Mouse (Mus musculus) CH12.LX (cell line): ENCODE measurements around the gene Fahd2a. TPM values are rescaled to one million over a fixed set of nuclear protein-coding genes. Genes with fewer than 3 reads are reported as not detected.

Source experiments
- DNase-seq: peaks from one replicate; pipeline ENCODE4 v3.0.0-alpha.2; 2013; ENCODE audit errors: extremely low read depth
- H3K27ac ChIP-seq: 2 replicates; pipeline ENCODE4 v1.5.1; 2012; ENCODE audit warnings: low read depth, mild to moderate bottlenecking, control low read depth, moderate library complexity; ENCODE audit not compliant: insufficient read depth
- H3K27me3 ChIP-seq: replicated peaks from 2 replicates; pipeline ENCODE3; 2012; ENCODE audit warnings: inconsistent platforms
- H3K36me3 ChIP-seq, 2 experiments: replicated peaks in 1 of 2; 2 replicates each; pipeline versions ENCODE3 to v1.6.1; 2012; ENCODE audit warnings: inconsistent platforms in 1 of 2, low read length in 1 of 2, mild to moderate bottlenecking in 1 of 2, mixed read lengths in 1 of 2, moderate library complexity in 1 of 2; ENCODE audit not compliant: control insufficient read depth in 1 of 2, insufficient read depth in 1 of 2
- H3K4me1 ChIP-seq, 2 experiments: 2 replicates each; pipeline ENCODE4 v1.6.1; 2012; ENCODE audit warnings: inconsistent platforms in 1 of 2, moderate library complexity in 1 of 2; ENCODE audit not compliant: insufficient read depth in 2 of 2, control insufficient read depth in 1 of 2
- H3K4me2 ChIP-seq: 2 replicates; pipeline ENCODE4 v1.6.1; 2012; ENCODE audit warnings: low read depth, mild to moderate bottlenecking, control low read depth; ENCODE audit not compliant: poor library complexity, insufficient read depth, severe bottlenecking
- H3K4me3 ChIP-seq, 3 experiments: fragments of 150-350 bp in 1 of 3; sonication (generic) in 1 of 3; replicated peaks in 1 of 3; 2 replicates each; pipeline versions ENCODE3 to v1.5.1; 2011 to 2012; ENCODE audit warnings: low read depth in 2 of 3, low read length in 2 of 3, mild to moderate bottlenecking in 2 of 3, moderate library complexity in 2 of 3, control low read depth in 1 of 3, improper control_type of control experiment in 1 of 3, inconsistent platforms in 1 of 3, mixed read lengths in 1 of 3; ENCODE audit not compliant: poor library complexity in 1 of 3
- H3K79me2 ChIP-seq: replicated peaks from 2 replicates; pipeline ENCODE4 v1.6.1; 2012; ENCODE audit warnings: mild to moderate bottlenecking, moderate library complexity; ENCODE audit not compliant: control insufficient read depth, poor library complexity, insufficient read depth, severe bottlenecking; ENCODE audit errors: extremely low read depth
- H3K9ac ChIP-seq: 2 replicates; pipeline ENCODE4 v1.6.1; 2012; ENCODE audit warnings: low read depth, mild to moderate bottlenecking, control low read depth, moderate library complexity; ENCODE audit not compliant: insufficient read depth
- H3K9me3 ChIP-seq: replicated peaks from 2 replicates; pipeline ENCODE3; 2012; ENCODE audit warnings: low read length, inconsistent platforms, mixed read lengths
- BHLHE40 ChIP-seq: IDR thresholded peaks from 2 replicates; pipeline ENCODE4 v1.6.1; 2011; ENCODE audit warnings: mild to moderate bottlenecking, low read depth, low read length, improper control_type of control experiment
- CHD1 ChIP-seq: IDR thresholded peaks from 2 replicates; pipeline ENCODE4 v1.6.1; 2012; ENCODE audit warnings: low read depth, low read length, improper control_type of control experiment, inconsistent platforms
- CHD2 ChIP-seq: IDR thresholded peaks from 2 replicates; pipeline ENCODE4 v1.6.1; 2011; ENCODE audit warnings: low read length, improper control_type of control experiment
- CTCF ChIP-seq, 2 experiments: IDR thresholded peaks in 1 of 2; conservative IDR thresholded peaks in 1 of 2; 2 replicates each; pipeline ENCODE4 v1.5.1; 2011 to 2012; ENCODE audit warnings: low read depth in 2 of 2, low read length in 2 of 2, improper control_type of control experiment in 1 of 2, inconsistent platforms in 1 of 2, mild to moderate bottlenecking in 1 of 2, moderate library complexity in 1 of 2
- ELF1 ChIP-seq: IDR thresholded peaks from 2 replicates; pipeline ENCODE4 v1.6.1; 2014; ENCODE audit warnings: low read depth, mild to moderate bottlenecking, inconsistent platforms, low read length, improper control_type of control experiment
- EP300 ChIP-seq: IDR thresholded peaks from 2 replicates; pipeline ENCODE4 v1.6.1; 2011; ENCODE audit warnings: low read length, improper control_type of control experiment
- ETS1 ChIP-seq: conservative IDR thresholded peaks from 2 replicates; pipeline ENCODE4 v1.6.1; 2012; ENCODE audit warnings: low read depth, mild to moderate bottlenecking, inconsistent platforms, low read length, improper control_type of control experiment, moderate library complexity
- GABPA ChIP-seq: IDR thresholded peaks from 2 replicates; pipeline ENCODE4 v1.6.1; 2012; ENCODE audit warnings: low read depth, low read length, improper control_type of control experiment, inconsistent platforms; ENCODE audit not compliant: insufficient replicate concordance
- HCFC1 ChIP-seq: IDR thresholded peaks from 2 replicates; pipeline ENCODE4 v1.6.1; 2012; ENCODE audit warnings: low read depth, mild to moderate bottlenecking, inconsistent platforms, low read length, improper control_type of control experiment
- IRF4 ChIP-seq: IDR thresholded peaks from 2 replicates; pipeline ENCODE4 v1.6.1; 2014; ENCODE audit warnings: low read depth, mild to moderate bottlenecking, inconsistent platforms, low read length, improper control_type of control experiment
- JUN ChIP-seq: IDR thresholded peaks from 2 replicates; pipeline ENCODE4 v1.6.1; 2011; ENCODE audit warnings: low read depth, mild to moderate bottlenecking, low read length, improper control_type of control experiment, moderate library complexity; ENCODE audit not compliant: insufficient read depth
- JUND ChIP-seq: conservative IDR thresholded peaks from 2 replicates; pipeline ENCODE4 v1.6.1; 2011; ENCODE audit warnings: low read depth, low read length, improper control_type of control experiment
- MXI1 ChIP-seq: IDR thresholded peaks from 2 replicates; pipeline ENCODE4 v1.6.1; 2011; ENCODE audit warnings: mild to moderate bottlenecking, low read depth, low read length, improper control_type of control experiment
- NELFE ChIP-seq: IDR thresholded peaks from 2 replicates; pipeline ENCODE4 v1.6.1; 2011; ENCODE audit warnings: low read depth, low read length, improper control_type of control experiment
- POLR2A ChIP-seq: IDR thresholded peaks from 2 replicates; pipeline ENCODE4 v1.6.1; 2011; ENCODE audit warnings: low read depth, mild to moderate bottlenecking, improper control_type of control experiment, low read length
- POLR2AphosphoS2 ChIP-seq: IDR thresholded peaks from 2 replicates; pipeline ENCODE4 v1.6.1; 2011; ENCODE audit warnings: low read depth, low read length, improper control_type of control experiment
- SIN3A ChIP-seq: IDR thresholded peaks from 2 replicates; pipeline ENCODE4 v1.6.1; 2012; ENCODE audit warnings: low read length, improper control_type of control experiment, inconsistent platforms
- TBP ChIP-seq: conservative IDR thresholded peaks from 2 replicates; pipeline ENCODE4 v1.6.1; 2011; ENCODE audit warnings: low read depth, low read length, improper control_type of control experiment
- UBTF ChIP-seq: IDR thresholded peaks from 2 replicates; pipeline ENCODE4 v1.6.1; 2012; ENCODE audit warnings: low read depth, mild to moderate bottlenecking, inconsistent platforms, low read length, improper control_type of control experiment, moderate library complexity
- USF2 ChIP-seq: conservative IDR thresholded peaks from 2 replicates; pipeline ENCODE4 v1.6.1; 2011; ENCODE audit warnings: low read depth, low read length, improper control_type of control experiment
- ZNF384 ChIP-seq: IDR thresholded peaks from 2 replicates; pipeline ENCODE4 v1.6.1; 2012; ENCODE audit warnings: low read depth, low read length, improper control_type of control experiment, inconsistent platforms
- dilution Hi-C: fragments of 300-500 bp; cut with MboI; formaldehyde crosslinking; loops from 2 replicates; pipeline ENCODE4 v1.14.3; 2020; ENCODE audit warnings: low sequenced_read_pairs; ENCODE audit not compliant: extremely low pct_unique_long_range_greater_than_20kb, extremely low pct_ligation_motif_present
- in situ Hi-C: fragments of 300-500 bp; cut with MboI; formaldehyde crosslinking; loops from 3 replicates; pipeline ENCODE4 v1.14.3; 2019; ENCODE audit warnings: low sequenced_read_pairs, low pct_ligation_motif_present, low pct_unique_long_range_greater_than_20kb, mixed read lengths
- polyA plus RNA-seq: library from polyadenylated mRNA; unstranded; fragments of >175 nt; gene quantifications from 2 replicates; pipeline ENCODE4 v1.2.1, GENCODE M21; 2012; ENCODE audit warnings: low read depth; ENCODE audit not compliant: insufficient read length
- total RNA-seq, 2 experiments: library from RNA; depleted of rRNA; stranded (reverse); fragments of 300-350 nt in 1 of 2; fragments of >200 nt in 1 of 2; gene quantifications; 2 replicates each; pipeline ENCODE4 v1.2.3; 2012 to 2014

Gene Fahd2a
- total and polyA plus RNA-seq, 3 experiments = 4.5 to 9.9 (median 6.6) TPM

- TF ChIP-seq CTCF (conservative IDR thresholded peaks at IDR 0.05 in 1 of 2, IDR thresholded peaks at IDR 0.05 in 1 of 2; ENCODE audit: low read depth in 2 of 2, low read length in 2 of 2) (peak; percentile 93 to 96), JUN (peak; percentile 52; the same call in 1 of the 2 replicates), TBP (no peak), MXI1 (no peak), ZNF384 (peak; percentile 57; the same call in 1 of the 2 replicates), EP300 (peak; percentile 79), ELF1 (no peak), HCFC1 (no peak; the same call in 1 of the 2 replicates), BHLHE40 (no peak), UBTF (no peak), CHD1 (no peak), POLR2A (no peak), IRF4 (peak; percentile 75), POLR2AphosphoS2 (no peak), JUND (peak; percentile 71), SIN3A (peak; percentile 58; the same call in 1 of the 2 replicates), GABPA (no peak), ETS1 (peak; percentile 61), USF2 (no peak), NELFE (peak; percentile 43; the same call in 1 of the 2 replicates), CHD2 (no peak)
- TF ChIP-seq, all 38 proteins: peak for 14
These were observed 9.4 kb upstream of the Fahd2a start (continued) for GRCm38 (mm10) chr2:127453764-127454163.

DNA sequence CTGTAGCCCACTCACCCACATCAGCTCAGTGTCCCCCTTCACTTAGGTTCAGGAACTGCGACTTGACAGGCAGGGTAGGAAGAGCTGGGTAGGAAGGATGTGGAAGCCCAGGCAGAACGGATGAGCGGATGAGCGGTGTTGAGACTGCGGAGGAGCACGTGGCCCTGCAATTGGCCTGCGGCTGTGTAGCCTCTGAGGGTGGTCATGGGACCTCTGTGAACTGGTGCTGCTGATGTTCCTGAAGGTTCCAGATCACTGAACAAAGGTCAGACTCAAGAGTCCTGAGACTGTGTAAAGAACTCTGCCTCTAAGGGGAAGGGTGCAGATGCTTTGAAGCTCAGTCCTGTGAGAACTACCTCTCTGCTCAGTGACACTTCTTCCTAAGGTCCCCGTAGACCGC lies 8.8 kb upstream of the Fahd2a start:
- dilution Hi-C loops (no loop called here), in situ Hi-C loops (no loop called here)
- Histone ChIP-seq H3K4me1 (peaks cover 5 to 14% of the 10 kb centered on the region in 2 experiments), H3K4me2 (no peak overlapping the region), H3K9me3 (no peaks in the 10 kb centered on the region), H3K9ac (no peak overlapping the region), H3K79me2 (no peaks in the 10 kb centered on the region), H3K27me3 (peaks cover 74% of the 10 kb centered on the region), H3K27ac (no peak overlapping the region), H3K36me3 (no peaks in the 10 kb centered on the region), H3K4me3 (no peak overlapping the region)
- no peak for TF ChIP-seq JUN
- TF ChIP-seq GABPA = no peak
- no peak; the same call in 1 of the 2 replicates for TF ChIP-seq HCFC1
- no peak for DNase-seq
